Mouse (Mus musculus): ENCODE results near the gene Mrvi1. TPM values are rescaled to one million over a fixed set of nuclear protein-coding genes. Genes with fewer than 3 reads are reported as not detected.
A peak's percentile ranks its signal among the peaks of the same experiment; 100 is the strongest.
"Not testable (repeated sequence)": the region's sequence is repeated elsewhere in the genome, so short reads cannot be mapped to it uniquely, and the experiment has no call there.

Mrvi1 gene
- total RNA-seq, 2 experiments from 2014 or later: 1.4 to 1.5 TPM

DNA sequence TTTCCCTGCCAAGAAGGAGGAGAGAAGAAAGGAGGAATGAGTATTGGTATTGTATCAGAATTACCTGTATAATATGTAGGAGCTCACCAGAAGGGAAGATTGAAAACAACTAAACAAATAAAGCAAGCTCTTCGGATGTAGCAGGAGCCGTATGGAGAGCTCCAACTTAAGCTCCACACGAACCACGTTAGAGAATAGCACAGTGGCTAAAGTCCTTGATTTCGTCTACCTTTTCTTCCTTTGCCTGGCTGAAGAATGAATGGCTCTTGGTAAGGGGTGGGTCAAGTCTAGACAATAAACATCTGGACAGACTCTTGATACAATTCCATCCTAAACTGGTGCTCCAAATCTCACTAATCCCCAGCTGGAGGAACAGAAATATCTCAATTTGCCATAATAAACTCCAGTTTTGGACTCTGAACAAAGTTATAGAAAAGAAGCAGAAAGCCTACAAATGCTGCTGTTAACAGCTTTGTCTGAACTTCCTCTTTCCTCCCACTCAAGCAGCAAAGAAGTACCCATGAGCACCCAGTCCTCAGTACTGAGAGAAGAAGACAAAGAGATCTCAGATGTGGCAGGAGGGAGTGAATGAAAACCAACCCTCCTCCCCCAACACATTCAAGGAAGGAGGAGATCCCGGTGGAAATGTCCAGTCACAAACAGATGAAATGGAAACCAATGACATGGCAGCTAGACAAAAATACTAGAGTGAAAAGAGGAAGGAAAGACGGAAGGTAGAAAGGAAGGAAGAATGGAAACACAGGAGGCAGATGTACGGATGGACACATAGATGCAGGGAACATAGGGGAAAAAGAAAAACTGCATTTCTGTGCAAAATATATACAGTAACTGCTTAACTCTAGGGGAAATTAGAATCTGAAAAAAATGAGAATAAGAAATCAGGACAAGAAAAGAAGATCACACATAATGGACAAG is 73.8 kb downstream of the Mrvi1 start:
- DNase-seq (ENCODE audit: extremely low spot score in 1 of 2, low spot score in 2 of 2): no peak
- intact Hi-C loops (cut with DNase I): no loop called here

DNA sequence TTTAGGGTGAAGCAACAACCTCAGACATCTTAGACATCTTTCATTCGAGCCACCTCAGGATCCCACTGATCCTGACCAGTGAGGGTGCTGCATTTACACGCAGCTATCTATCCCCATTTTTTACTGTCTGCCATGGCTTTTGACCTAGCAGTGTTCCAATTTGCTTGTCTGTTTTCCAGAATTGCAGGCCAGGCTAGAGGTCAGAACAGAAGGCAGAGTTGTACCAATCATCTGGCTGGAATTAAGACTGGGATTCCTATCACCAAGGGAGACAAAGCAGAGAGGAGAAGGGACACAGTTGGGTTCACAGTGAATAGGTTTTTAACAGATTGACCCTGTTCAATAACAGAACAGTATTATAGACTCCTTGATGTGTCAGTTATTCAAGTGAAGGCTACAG is 75.7 kb downstream of the Mrvi1 start:
- no peak for DNase-seq (ENCODE audit: extremely low spot score in 1 of 2, low spot score in 2 of 2)
- intact Hi-C loops (cut with DNase I): no loop called here

DNA sequence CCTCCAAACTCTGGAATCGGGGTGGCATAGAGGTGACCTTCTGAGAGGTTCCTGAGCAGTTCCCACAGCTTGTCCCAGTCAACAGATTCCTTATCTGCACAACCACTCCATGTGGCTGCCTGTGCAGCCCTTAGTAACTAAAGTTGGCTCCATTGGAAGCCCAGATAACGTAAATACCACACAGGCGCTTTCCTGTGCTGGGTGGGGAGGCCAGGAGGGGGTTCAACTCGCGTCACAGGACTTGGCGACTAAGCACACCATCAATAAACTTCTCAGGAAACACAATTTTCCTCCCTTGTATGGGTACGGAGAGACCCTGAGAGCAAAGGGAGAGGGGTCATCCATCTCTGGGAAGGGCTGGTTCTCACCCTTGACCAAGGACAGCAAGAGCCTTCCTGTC is 79.0 kb downstream of the Mrvi1 start:
- no peak for DNase-seq (ENCODE audit: extremely low spot score in 1 of 2, low spot score in 2 of 2)
- intact Hi-C loops (cut with DNase I): no loop called here

DNA sequence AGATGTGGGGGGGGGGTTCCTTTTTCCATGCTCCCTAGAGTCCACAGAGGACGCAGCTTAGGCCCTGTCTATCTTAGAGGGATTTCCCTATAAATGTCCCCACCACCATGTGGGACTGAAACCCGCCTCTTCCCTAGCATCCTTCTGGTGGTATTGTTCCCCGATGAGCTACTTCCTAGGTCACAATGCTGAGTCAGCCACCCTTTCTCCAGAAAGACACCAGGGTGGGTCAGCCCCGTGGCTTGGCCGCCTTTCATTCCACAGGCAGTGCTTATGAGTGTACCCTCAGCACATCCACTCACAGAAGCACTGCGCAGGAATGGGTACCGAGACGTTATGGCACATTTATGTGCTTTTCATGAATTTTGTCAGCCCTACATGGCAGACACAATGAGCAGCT is 85.1 kb downstream of the Mrvi1 start:
- intact Hi-C loops (cut with DNase I): no loop called here
- DNase-seq (ENCODE audit: extremely low spot score in 1 of 2, low spot score in 2 of 2): no peak

DNA sequence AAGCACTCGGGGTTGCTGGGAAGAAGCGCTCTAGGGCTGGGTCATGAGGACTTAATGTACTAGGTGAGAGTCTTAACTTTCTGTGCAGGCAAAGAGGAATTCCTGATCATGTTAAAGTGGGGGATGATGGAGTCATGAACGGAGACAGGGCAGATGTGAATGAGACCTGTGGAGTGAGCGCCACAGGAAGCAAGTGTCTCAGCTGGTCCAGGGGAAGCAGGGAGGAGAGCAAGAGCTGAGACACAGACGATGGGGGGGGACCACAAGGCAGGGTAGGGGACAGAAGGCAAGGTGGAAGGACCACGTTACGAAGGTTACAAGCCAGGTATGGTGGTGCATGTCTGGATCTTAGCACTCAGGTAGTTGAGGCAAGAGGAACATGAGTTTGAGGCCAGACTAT is 85.8 kb downstream of the Mrvi1 start:
- DNase-seq (ENCODE audit: extremely low spot score in 1 of 2, low spot score in 2 of 2): no peak

DNA sequence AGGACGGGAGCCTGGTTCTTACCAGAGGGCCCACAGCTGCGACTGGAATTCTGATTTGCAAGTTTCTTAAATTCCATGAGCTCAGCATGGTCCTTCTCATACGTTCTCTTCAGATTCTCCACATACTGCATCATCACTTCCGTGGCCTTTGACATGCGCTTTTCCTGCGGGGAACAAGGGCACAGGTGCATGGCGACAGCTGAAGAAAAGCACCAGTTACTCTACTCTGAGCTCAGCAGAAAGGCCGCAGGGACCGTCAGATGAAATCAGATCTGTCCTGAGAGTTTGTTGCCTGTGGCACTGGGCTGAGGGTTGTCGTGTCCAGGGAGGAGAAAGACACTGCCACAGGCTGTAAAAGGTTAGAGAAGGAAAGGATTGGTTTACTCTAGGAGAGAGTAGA is 86.5 kb downstream of the Mrvi1 start:
- intact Hi-C loops (cut with DNase I); DNase-seq (ENCODE audit: extremely low spot score in 1 of 2, low spot score in 2 of 2): not testable (repeated sequence)

More for the DNA sequence above, 85.8 kb downstream of the Mrvi1 start:
- intact Hi-C loops (cut with DNase I): no loop called here

DNA sequence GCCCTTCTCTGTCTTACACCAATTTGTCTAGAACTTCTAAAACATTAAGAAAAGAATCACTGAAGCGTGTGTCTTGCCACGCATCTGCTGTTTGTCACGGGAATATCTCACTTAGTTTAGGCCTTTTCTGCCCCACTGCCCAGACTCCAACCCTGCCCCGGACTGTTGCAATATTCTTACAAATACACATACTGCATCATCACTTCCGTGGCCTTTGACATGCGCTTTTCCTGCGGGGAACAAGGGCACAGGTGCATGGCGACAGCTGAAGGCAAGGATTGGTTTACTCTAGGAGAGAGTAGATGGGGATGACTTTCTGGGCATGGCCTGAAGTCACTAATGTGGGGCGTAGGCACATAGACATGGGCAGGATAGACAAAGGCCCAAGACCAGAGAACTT is 87.6 kb downstream of the Mrvi1 start:
- intact Hi-C loops (cut with DNase I): no loop called here
- no peak for DNase-seq (ENCODE audit: extremely low spot score in 1 of 2, low spot score in 2 of 2)

DNA sequence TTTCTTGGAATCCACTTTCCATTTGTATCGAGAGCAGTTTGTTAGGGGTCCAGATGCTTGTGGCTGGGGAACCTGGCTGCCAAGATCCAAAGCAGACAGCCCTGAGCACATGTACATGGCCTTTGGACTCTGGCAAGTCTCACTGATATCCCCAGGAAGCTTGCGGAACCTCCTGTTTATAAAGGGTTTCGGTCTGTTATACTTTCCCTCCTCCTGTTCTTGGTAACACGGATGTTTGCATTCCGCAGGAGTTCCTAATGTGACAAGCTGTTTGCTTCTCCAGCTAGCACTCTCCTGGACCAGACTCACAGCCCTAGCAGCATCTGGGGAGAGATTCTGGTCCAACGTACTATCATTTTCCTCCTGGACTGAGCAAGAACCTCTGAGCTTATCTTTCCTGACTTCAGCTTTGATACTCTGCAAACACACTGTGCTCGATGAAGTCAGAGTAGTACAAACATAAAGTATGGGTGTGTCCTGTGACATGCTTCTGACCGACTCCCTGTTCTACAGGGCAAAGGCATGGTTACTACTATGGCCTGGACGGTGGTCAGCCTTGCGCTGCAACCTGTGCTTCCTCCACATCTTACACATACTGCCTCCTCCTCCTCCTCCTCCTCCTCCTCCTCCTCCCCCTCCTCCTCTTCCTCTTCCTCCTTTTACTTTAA is 88.2 kb downstream of the Mrvi1 start:
- intact Hi-C loops (cut with DNase I): no loop called here
- no peak for DNase-seq (ENCODE audit: extremely low spot score in 1 of 2, low spot score in 2 of 2)

DNA sequence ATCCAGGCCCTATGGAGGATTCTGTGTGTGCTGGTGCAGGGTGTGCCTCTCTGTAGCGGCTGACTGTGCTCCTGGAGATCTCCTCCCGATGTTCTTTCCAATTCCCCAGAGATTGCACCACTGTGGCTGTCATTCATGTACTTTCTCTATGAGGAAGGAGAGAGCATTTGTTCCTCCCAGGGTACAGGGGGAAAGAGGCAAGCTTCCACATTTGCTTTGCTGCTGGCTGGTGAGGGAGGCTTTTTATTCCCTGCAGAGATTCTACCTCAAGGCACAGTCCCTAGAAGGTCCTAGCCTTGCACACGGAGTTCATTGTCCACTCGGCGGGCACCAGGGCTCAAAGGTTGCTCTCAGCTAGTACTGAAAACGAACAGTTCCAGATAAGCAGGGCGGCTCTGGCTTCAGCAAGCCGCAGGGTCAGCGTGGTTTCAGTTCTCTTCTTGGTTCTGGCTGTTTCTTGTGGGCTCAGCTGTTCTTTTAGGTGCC is 90.7 kb downstream of the Mrvi1 start:
- intact Hi-C loops (cut with DNase I): no loop called here
- peak in 1 of 2 experiments; percentile 51 for DNase-seq (ENCODE audit: extremely low spot score in 1 of 2, low spot score in 2 of 2)

DNA sequence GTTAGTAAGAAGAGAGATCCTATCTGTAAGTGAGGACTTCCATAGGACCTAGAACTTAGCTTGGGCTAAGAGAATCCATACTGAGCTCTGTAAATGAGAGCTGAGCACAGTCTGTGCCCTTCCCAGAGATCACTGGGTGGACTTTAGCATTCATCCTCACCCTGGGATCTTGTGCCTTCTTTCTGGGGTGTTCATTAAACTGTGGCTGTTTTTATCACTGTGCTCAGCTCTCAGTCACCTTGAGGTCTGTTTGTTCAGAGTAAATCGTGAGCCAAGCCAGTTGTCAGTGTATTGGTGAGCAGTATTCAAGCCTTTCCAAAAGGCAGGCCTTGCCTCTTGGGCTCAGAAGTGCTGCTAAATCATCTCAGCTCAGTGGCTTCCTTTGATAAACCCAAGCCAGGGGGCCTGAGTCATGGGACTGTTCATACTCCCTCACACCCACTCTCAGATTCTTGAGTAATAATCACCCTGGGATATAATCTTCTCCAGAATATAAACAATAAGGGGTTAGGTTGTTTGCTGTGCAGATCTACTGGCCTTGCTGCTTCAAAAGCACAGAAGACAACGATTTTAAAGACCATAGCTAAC is 100.4 kb downstream of the Mrvi1 start:
- intact Hi-C loops (cut with DNase I): no loop called here

DNA sequence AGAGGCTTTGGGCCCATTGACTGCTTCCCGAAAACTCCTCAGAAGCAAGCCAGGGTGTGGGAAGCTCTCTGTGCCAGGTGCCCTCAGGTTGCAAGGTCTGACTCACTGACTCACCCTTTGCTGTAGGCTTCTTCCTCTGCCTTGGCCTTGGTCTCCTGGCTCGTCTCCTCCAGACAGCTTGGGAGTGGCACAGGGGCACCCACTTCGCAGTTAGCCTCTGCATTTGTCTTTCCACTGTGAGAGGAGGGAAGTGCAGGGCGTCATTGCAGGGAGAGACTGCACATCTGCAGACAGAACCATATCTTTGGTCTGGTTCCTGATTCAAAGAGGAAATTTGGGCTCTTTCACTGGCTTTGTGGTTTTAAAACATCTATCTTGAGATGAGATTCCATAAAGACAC is 104.2 kb downstream of the Mrvi1 start:
- intact Hi-C loops (cut with DNase I): no loop called here
- DNase-seq (ENCODE audit: extremely low spot score in 1 of 2, low spot score in 2 of 2): no peak

More for the DNA sequence above, 100.4 kb downstream of the Mrvi1 start:
- no peak for DNase-seq (ENCODE audit: extremely low spot score in 1 of 2, low spot score in 2 of 2)

DNA sequence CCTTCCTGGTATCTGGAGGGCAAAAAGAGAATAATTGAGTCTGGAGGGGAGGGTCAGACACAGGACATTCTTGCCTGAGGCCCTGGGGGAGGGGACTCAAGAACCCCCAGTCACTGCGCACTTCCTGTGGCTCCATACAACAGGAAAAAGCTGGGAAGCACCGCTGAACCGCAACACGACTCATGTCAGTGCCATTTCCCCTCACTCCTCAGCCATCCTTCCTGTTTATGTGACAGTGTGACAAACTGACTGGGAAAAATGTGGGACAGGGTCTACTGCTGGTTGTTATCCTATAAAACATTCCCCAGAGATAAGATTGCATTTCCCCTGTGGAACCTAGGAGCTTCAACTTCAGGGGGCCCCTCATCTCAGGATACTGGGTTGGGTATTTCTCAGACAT is 105.3 kb downstream of the Mrvi1 start:
- DNase-seq (ENCODE audit: extremely low spot score in 1 of 2, low spot score in 2 of 2): no peak
- intact Hi-C loops (cut with DNase I): no loop called here

DNA sequence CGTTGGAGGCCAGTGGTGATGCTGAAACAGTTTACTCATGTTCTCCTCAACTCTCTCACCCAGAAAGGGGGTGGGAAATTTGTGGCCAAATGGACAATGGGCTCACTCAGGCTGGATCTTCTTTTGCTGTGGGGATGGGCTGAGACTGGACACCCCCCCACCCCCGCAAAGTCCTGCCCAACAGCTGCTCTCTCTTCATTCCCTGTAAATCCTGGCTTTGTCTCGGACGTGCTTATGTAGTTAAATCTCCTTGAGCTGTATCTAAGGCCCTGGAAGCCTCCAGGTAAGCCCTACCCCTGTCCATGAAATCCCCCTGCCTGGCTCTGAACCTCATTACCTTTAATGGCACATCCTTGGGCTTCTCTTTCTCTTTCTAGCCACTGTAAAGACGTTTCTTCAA is 113.5 kb downstream of the Mrvi1 start:
- DNase-seq (ENCODE audit: extremely low spot score in 1 of 2, low spot score in 2 of 2): no peak

DNA sequence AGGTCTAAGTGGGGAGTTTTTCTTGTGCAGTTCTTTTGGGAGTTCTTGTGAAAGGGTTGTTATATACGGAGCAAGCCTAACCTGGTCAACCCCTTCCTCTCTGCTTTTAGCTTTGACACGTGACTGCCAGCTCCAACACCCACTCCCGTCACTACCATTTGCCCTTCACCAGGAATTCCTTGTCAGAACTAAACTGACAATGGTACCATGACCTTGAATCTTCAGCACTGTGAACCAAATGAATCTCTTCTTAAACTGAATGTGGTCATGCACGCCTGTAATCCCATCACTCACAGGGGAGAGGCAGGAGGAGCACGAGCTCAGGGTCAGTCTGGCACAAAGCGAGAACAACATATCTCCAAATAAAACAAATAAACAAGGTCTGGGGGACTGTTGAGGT is 115.1 kb downstream of the Mrvi1 start:
- DNase-seq (ENCODE audit: extremely low spot score in 1 of 2, low spot score in 2 of 2): no peak
- intact Hi-C loops (cut with DNase I): no loop called here

More for the DNA sequence above, 113.5 kb downstream of the Mrvi1 start:
- intact Hi-C loops (cut with DNase I): no loop called here

DNA sequence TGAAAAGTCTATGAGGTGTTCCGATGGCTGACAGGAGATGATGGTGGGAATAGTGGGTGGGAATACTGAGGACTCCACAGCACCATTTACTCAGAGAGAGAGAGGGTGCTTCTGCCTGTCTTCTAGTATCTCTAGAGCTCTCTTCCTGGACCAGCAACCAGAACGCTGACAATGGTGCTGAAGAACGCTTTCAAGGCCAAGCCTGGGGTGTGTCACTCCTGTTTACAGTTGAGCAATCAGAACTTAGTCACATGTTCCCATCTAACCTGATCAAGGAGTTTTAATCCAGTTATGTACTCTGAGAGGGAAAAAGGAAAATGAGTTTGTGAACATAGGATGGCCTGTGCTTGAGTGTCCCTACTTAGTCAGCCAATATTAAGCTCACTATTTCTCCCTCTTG is 116.2 kb downstream of the Mrvi1 start:
- intact Hi-C loops (cut with DNase I): no loop called here
- no peak for DNase-seq (ENCODE audit: extremely low spot score in 1 of 2, low spot score in 2 of 2)

DNA sequence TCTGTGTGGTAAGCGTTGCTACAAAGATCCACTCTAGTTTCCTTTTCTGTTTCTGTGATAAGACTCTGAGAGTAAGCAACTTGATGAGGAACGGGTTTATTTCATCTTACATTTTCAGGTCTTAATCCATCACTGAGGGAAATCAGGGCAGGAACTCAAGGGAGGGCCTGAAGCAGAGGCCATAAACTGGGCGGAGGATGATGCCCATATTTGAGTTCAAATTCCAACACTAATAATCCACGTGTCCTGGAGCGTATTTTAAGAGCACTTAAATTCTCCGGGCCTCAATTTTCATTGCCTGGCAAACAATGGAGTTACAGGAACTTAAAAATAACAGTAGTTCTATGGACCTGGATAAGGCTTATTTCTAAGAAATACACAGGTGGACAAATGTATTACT is 116.7 kb downstream of the Mrvi1 start:
- DNase-seq (ENCODE audit: extremely low spot score in 1 of 2, low spot score in 2 of 2): no peak
- intact Hi-C loops (cut with DNase I): no loop called here

DNA sequence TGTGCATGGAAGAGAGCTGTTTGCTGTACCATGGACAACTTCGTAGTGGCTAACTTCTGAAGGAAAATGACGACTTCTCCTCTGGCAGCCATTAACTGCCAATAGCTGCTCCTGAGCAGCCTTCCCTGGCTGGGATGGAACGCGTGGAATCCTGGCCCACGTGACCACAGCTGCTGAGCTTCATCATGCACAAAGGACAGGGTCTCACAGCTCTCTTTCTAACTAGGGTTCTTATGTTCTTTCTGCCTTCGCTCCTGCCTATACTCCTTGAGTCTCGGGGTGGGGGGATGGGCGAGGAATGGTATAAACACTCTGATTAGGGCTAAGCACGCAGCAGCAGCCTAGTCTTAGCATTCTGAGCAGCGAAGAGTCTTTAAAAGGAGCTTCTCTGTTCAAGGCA is 117.2 kb downstream of the Mrvi1 start:
- DNase-seq (ENCODE audit: extremely low spot score in 1 of 2, low spot score in 2 of 2): no peak
- intact Hi-C loops (cut with DNase I): no loop called here

DNA sequence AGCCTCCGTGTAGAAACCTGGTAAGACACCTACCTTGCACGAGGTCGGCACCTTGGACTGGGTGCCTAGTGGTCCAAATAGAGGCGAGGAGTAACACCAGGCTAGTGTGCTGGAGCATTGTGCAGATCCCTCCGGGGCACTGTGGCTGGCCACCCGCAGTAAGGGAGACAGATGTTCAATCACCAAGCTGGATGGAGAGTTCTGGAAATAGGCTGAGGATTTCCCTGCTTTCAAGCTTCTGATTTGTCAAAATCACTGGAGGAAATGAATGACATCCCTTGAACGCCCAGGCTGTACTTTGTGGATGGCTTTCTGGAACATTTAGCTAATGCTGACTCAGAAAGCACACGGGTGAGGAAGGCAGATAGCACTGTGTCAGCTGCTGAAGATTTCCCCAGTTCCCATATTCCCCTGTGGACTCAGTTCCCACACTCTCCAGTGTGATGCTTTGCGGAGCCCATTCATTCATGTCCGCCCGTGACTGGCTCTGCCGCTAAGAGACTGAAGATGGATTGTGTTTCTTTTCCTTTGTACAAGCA is 119.4 kb downstream of the Mrvi1 start, which contains the start of gene Lyve1:
Gene Lyve1, minus strand, starts transcription at position 489 of the 539 bp plus-strand sequence.
- no peak for DNase-seq (ENCODE audit: extremely low spot score in 1 of 2, low spot score in 2 of 2)
- intact Hi-C loops (cut with DNase I): no loop called here

DNA sequence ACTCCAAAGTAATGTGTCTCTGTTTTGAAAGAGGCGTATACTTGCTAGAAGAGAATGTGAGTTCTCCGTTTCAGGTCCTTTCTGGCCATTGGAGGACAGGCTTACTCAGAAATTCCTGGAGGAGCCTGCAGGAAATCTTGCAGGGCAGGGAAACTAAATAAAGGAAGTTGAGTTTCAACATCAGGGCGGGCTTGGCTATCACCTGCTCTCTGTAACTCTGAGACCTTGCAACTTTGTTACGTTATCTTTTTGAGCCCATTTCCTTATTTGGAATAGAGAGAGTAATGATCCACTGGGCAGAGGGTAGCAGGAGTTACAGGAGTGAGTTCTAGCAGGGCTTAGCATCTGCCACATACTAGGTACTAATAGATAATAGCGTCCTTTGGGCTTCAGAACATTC is 122.1 kb downstream of the Mrvi1 start:
- intact Hi-C loops (cut with DNase I): no loop called here
- no peak for DNase-seq (ENCODE audit: extremely low spot score in 1 of 2, low spot score in 2 of 2)

Measured in left cerebral cortex, postnatal 10 days (tissue).